Mouse (Mus musculus): ENCODE results near the gene Hax1. TPM values are rescaled to one million over a fixed set of nuclear protein-coding genes. Genes with fewer than 3 reads are reported as not detected.

Gene Hax1
- 94.5 TPM for polyA plus RNA-seq (2017; shearing (Covaris generic))

GRCm38 (mm10) chr3:89998612-89999054 is at the start of gene Hax1:
Gene Hax1 (minus strand): TSS chr3:89998780.

GRCm38 (mm10) chr3:89963221-89963763 is 35.3 kb downstream of the Hax1 start, which contains the start of gene Atp8b2:
Gene Atp8b2 (minus strand): TSS chr3:89963508.

Other genes starting within 250 kb of the Hax1 start
- gene Chrnb2, start 234.1 kb downstream of the Hax1 start, polyA plus RNA-seq (2017; shearing (Covaris generic)): 1.7 TPM
- 53.1 TPM for gene Ube2q1, start 225.2 kb downstream of the Hax1 start, polyA plus RNA-seq (2017; shearing (Covaris generic))
- gene She, start 167.4 kb downstream of the Hax1 start, polyA plus RNA-seq (2017; shearing (Covaris generic)): 0.30 TPM
- 39.2 TPM for gene Il6ra, start 85.6 kb downstream of the Hax1 start, polyA plus RNA-seq (2017; shearing (Covaris generic))
- 73.1 TPM for gene Atp8b2, start 35.3 kb downstream of the Hax1 start, polyA plus RNA-seq (2017; shearing (Covaris generic))
- gene 4933434E20Rik, start 52.9 kb upstream of the Hax1 start, polyA plus RNA-seq (2017; shearing (Covaris generic)): 134 TPM
- gene Ubap2l, start 53.8 kb upstream of the Hax1 start, polyA plus RNA-seq (2017; shearing (Covaris generic)): 194 TPM
- 866 TPM for gene Tpm3, start 73.9 kb upstream of the Hax1 start, polyA plus RNA-seq (2017; shearing (Covaris generic))
- 0.19 TPM for gene Nup210l, start 105.4 kb upstream of the Hax1 start, polyA plus RNA-seq (2017; shearing (Covaris generic))
- gene Rps27, start 214.9 kb upstream of the Hax1 start, polyA plus RNA-seq (2017; shearing (Covaris generic)): 3,522 TPM
- 0.42 TPM for gene Rab13, start 214.9 kb upstream of the Hax1 start, polyA plus RNA-seq (2017; shearing (Covaris generic))
- 130 TPM for gene Jtb, start 232.8 kb upstream of the Hax1 start, polyA plus RNA-seq (2017; shearing (Covaris generic))
- gene Creb3l4, start 244.7 kb upstream of the Hax1 start, polyA plus RNA-seq (2017; shearing (Covaris generic)): not detected
- gene Slc39a1, start 249.4 kb upstream of the Hax1 start, polyA plus RNA-seq (2017; shearing (Covaris generic)): 1.9 TPM